Mouse (Mus musculus): ENCODE measurements at regions not wholly inside any gene's neighbourhood (a gene's known extent, or its start where the extent isn't known, plus 50 kb on each side); places are given as distances from the start of the nearest gene placed in this dataset.

- Histone ChIP-seq H3K4me2 (ENCODE audit: low read depth, low read length) (no peak overlapping the region), H3K9me3 (replicated peaks; ENCODE audit: control insufficient read depth, low read length) (no peaks in the 10 kb centered on the region), H3K27ac (ENCODE audit: low read length) (no peak overlapping the region), H3K4me1 (ENCODE audit: control insufficient read depth, insufficient read depth, low read length) (no peaks in the 10 kb centered on the region), H3K27me3 (ENCODE audit: control insufficient read depth, insufficient read depth, low read length) (no peaks in the 10 kb centered on the region), H3K4me3 (ENCODE audit: low read length) (no peak overlapping the region), H3K9ac (ENCODE audit: low read length) (no peak overlapping the region), H3K36me3 (ENCODE audit: control insufficient read depth, insufficient read depth) (no peaks in the 10 kb centered on the region)
- WGBS: 75% methylated on average over 6 of the region's 6 CpGs
- no peak for ATAC-seq (replicated peaks; ENCODE audit: extremely low read depth, insufficient read depth, low FRiP score)
Measured at GRCm38 (mm10) chr1:76137701-76138100, 591.6 kb downstream of the Slc4a3 start.

GRCm38 (mm10) chr1:76143516-76143915 is 597.5 kb downstream of the Slc4a3 start:
- no peak for ATAC-seq (replicated peaks; ENCODE audit: extremely low read depth, insufficient read depth, low FRiP score)
- no peak overlapping the region for H3K4me2 ChIP-seq (ENCODE audit: low read depth, low read length)
- H3K9me3 ChIP-seq (replicated peaks; ENCODE audit: control insufficient read depth, low read length): no peaks in the 10 kb centered on the region
- H3K36me3 ChIP-seq (ENCODE audit: control insufficient read depth, insufficient read depth): no peaks in the 10 kb centered on the region
- no peak overlapping the region for H3K4me3 ChIP-seq (ENCODE audit: low read length)
- no peak overlapping the region for H3K9ac ChIP-seq (ENCODE audit: low read length)
- H3K27me3 ChIP-seq (ENCODE audit: control insufficient read depth, insufficient read depth, low read length): no peaks in the 10 kb centered on the region
- no peaks in the 10 kb centered on the region for H3K4me1 ChIP-seq (ENCODE audit: control insufficient read depth, insufficient read depth, low read length)
- 76% methylated on average over 5 of the region's 5 CpGs for WGBS
- no peak overlapping the region for H3K27ac ChIP-seq (ENCODE audit: low read length)

GRCm38 (mm10) chr1:76148963-76149362 is 602.9 kb downstream of the Slc4a3 start:
- Histone ChIP-seq H3K4me3 (ENCODE audit: low read length) (no peak overlapping the region), H3K27ac (ENCODE audit: low read length) (no peak overlapping the region), H3K36me3 (ENCODE audit: control insufficient read depth, insufficient read depth) (no peaks in the 10 kb centered on the region), H3K4me2 (ENCODE audit: low read depth, low read length) (no peak overlapping the region), H3K9me3 (replicated peaks; ENCODE audit: control insufficient read depth, low read length) (peaks cover 4% of the 10 kb centered on the region; the same call in 1 of the 2 replicates), H3K4me1 (ENCODE audit: control insufficient read depth, insufficient read depth, low read length) (no peaks in the 10 kb centered on the region), H3K9ac (ENCODE audit: low read length) (no peak overlapping the region), H3K27me3 (ENCODE audit: control insufficient read depth, insufficient read depth, low read length) (no peaks in the 10 kb centered on the region)
- 78% methylated on average over 2 of the region's 2 CpGs for WGBS
- ATAC-seq (replicated peaks; ENCODE audit: extremely low read depth, insufficient read depth, low FRiP score): no peak

- H3K4me1 ChIP-seq (ENCODE audit: control insufficient read depth, insufficient read depth, low read length): no peaks in the 10 kb centered on the region
- ATAC-seq (replicated peaks; ENCODE audit: extremely low read depth, insufficient read depth, low FRiP score): no peak
- 78% methylated on average over 8 of the region's 8 CpGs for WGBS
Measured at GRCm38 (mm10) chr1:76156291-76156690, 610.2 kb downstream of the Slc4a3 start.

GRCm38 (mm10) chr1:76167486-76167885 is 621.4 kb downstream of the Slc4a3 start:
- no peak overlapping the region for H3K4me3 ChIP-seq (ENCODE audit: low read length)
- no peaks in the 10 kb centered on the region for H3K27me3 ChIP-seq (ENCODE audit: control insufficient read depth, insufficient read depth, low read length)
- H3K4me2 ChIP-seq (ENCODE audit: low read depth, low read length): no peak overlapping the region
- H3K36me3 ChIP-seq (ENCODE audit: control insufficient read depth, insufficient read depth): no peaks in the 10 kb centered on the region
- no peaks in the 10 kb centered on the region for H3K9me3 ChIP-seq (replicated peaks; ENCODE audit: control insufficient read depth, low read length)
- H3K27ac ChIP-seq (ENCODE audit: low read length): no peak overlapping the region
- no peaks in the 10 kb centered on the region for H3K4me1 ChIP-seq (ENCODE audit: control insufficient read depth, insufficient read depth, low read length)
- ATAC-seq (replicated peaks; ENCODE audit: extremely low read depth, insufficient read depth, low FRiP score): no peak
- WGBS: 43% methylated on average over 2 of the region's 2 CpGs
- H3K9ac ChIP-seq (ENCODE audit: low read length): no peak overlapping the region

More at GRCm38 (mm10) chr1:76156291-76156690, 610.2 kb downstream of the Slc4a3 start:
- no peaks in the 10 kb centered on the region for H3K9me3 ChIP-seq (replicated peaks; ENCODE audit: control insufficient read depth, low read length)
- H3K4me2 ChIP-seq (ENCODE audit: low read depth, low read length): no peak overlapping the region
- H3K36me3 ChIP-seq (ENCODE audit: control insufficient read depth, insufficient read depth): no peaks in the 10 kb centered on the region
- H3K9ac ChIP-seq (ENCODE audit: low read length): no peak overlapping the region
- no peak overlapping the region for H3K4me3 ChIP-seq (ENCODE audit: low read length)
- no peaks in the 10 kb centered on the region for H3K27me3 ChIP-seq (ENCODE audit: control insufficient read depth, insufficient read depth, low read length)
- no peak overlapping the region for H3K27ac ChIP-seq (ENCODE audit: low read length)

GRCm38 (mm10) chr1:76181181-76181580 is 635.1 kb downstream of the Slc4a3 start:
- Histone ChIP-seq H3K9ac (ENCODE audit: low read length) (no peak overlapping the region), H3K4me1 (ENCODE audit: control insufficient read depth, insufficient read depth, low read length) (0 out of 2 replicates have a peak, but pooled peaks cover 2% of the 10 kb centered on the region), H3K4me2 (ENCODE audit: low read depth, low read length) (no peak overlapping the region), H3K27me3 (ENCODE audit: control insufficient read depth, insufficient read depth, low read length) (no peaks in the 10 kb centered on the region), H3K27ac (ENCODE audit: low read length) (no peak overlapping the region), H3K36me3 (ENCODE audit: control insufficient read depth, insufficient read depth) (no peaks in the 10 kb centered on the region), H3K9me3 (replicated peaks; ENCODE audit: control insufficient read depth, low read length) (no peaks in the 10 kb centered on the region), H3K4me3 (ENCODE audit: low read length) (no peak overlapping the region)
- WGBS: 72% methylated on average over 3 of the region's 3 CpGs
- ATAC-seq (replicated peaks; ENCODE audit: extremely low read depth, insufficient read depth, low FRiP score): no peak

GRCm38 (mm10) chr1:76194844-76195243 is 648.8 kb downstream of the Slc4a3 start:
- H3K4me3 ChIP-seq (ENCODE audit: low read length): no peak overlapping the region
- no peaks in the 10 kb centered on the region for H3K36me3 ChIP-seq (ENCODE audit: control insufficient read depth, insufficient read depth)
- no peaks in the 10 kb centered on the region for H3K27me3 ChIP-seq (ENCODE audit: control insufficient read depth, insufficient read depth, low read length)
- no peak overlapping the region for H3K9ac ChIP-seq (ENCODE audit: low read length)
- no peak overlapping the region for H3K4me2 ChIP-seq (ENCODE audit: low read depth, low read length)
- 30% methylated on average over 4 of the region's 4 CpGs for WGBS
- no peaks in the 10 kb centered on the region for H3K9me3 ChIP-seq (replicated peaks; ENCODE audit: control insufficient read depth, low read length)
- H3K4me1 ChIP-seq (ENCODE audit: control insufficient read depth, insufficient read depth, low read length): peaks cover 14% of the 10 kb centered on the region
- ATAC-seq (replicated peaks; ENCODE audit: extremely low read depth, insufficient read depth, low FRiP score): peak; percentile 76; the same call in 1 of the 2 replicates
- H3K27ac ChIP-seq (ENCODE audit: low read length): peak overlapping the region; percentile 36

GRCm38 (mm10) chr1:76197651-76198050 is 651.6 kb downstream of the Slc4a3 start:
- Histone ChIP-seq H3K27ac (ENCODE audit: low read length) (no peak overlapping the region), H3K4me2 (ENCODE audit: low read depth, low read length) (no peak overlapping the region), H3K4me1 (ENCODE audit: control insufficient read depth, insufficient read depth, low read length) (peaks cover 14% of the 10 kb centered on the region), H3K9me3 (replicated peaks; ENCODE audit: control insufficient read depth, low read length) (no peaks in the 10 kb centered on the region), H3K9ac (ENCODE audit: low read length) (no peak overlapping the region), H3K27me3 (ENCODE audit: control insufficient read depth, insufficient read depth, low read length) (no peaks in the 10 kb centered on the region), H3K4me3 (ENCODE audit: low read length) (no peak overlapping the region), H3K36me3 (ENCODE audit: control insufficient read depth, insufficient read depth) (no peaks in the 10 kb centered on the region)
- ATAC-seq (replicated peaks; ENCODE audit: extremely low read depth, insufficient read depth, low FRiP score): no peak
- WGBS: 67% methylated on average over 3 of the region's 3 CpGs

- no peaks in the 10 kb centered on the region for H3K4me1 ChIP-seq (ENCODE audit: control insufficient read depth, insufficient read depth, low read length)
- no peak overlapping the region for H3K4me2 ChIP-seq (ENCODE audit: low read depth, low read length)
- H3K4me3 ChIP-seq (ENCODE audit: low read length): no peak overlapping the region
- no peaks in the 10 kb centered on the region for H3K9me3 ChIP-seq (replicated peaks; ENCODE audit: control insufficient read depth, low read length)
- ATAC-seq (replicated peaks; ENCODE audit: extremely low read depth, insufficient read depth, low FRiP score): no peak
- no peak overlapping the region for H3K9ac ChIP-seq (ENCODE audit: low read length)
- H3K27ac ChIP-seq (ENCODE audit: low read length): no peak overlapping the region
- H3K27me3 ChIP-seq (ENCODE audit: control insufficient read depth, insufficient read depth, low read length): no peaks in the 10 kb centered on the region
- H3K36me3 ChIP-seq (ENCODE audit: control insufficient read depth, insufficient read depth): no peaks in the 10 kb centered on the region
- 69% methylated on average over 3 of the region's 3 CpGs for whole genome bisulfite sequencing
Measured at GRCm38 (mm10) chr1:76200906-76201305, 654.8 kb downstream of the Slc4a3 start.

GRCm38 (mm10) chr1:76212486-76212885 is 666.4 kb downstream of the Slc4a3 start:
- Histone ChIP-seq H3K9me3 (replicated peaks; ENCODE audit: control insufficient read depth, low read length) (no peaks in the 10 kb centered on the region), H3K27me3 (ENCODE audit: control insufficient read depth, insufficient read depth, low read length) (no peaks in the 10 kb centered on the region)
- WGBS: 95% methylated on average over 5 of the region's 5 CpGs

More at GRCm38 (mm10) chr1:76212486-76212885, 666.4 kb downstream of the Slc4a3 start:
- H3K4me1 ChIP-seq (ENCODE audit: control insufficient read depth, insufficient read depth, low read length): no peaks in the 10 kb centered on the region
- no peak for ATAC-seq (replicated peaks; ENCODE audit: extremely low read depth, insufficient read depth, low FRiP score)
- H3K4me3 ChIP-seq (ENCODE audit: low read length): no peak overlapping the region
- no peak overlapping the region for H3K27ac ChIP-seq (ENCODE audit: low read length)
- no peak overlapping the region for H3K9ac ChIP-seq (ENCODE audit: low read length)
- no peaks in the 10 kb centered on the region for H3K36me3 ChIP-seq (ENCODE audit: control insufficient read depth, insufficient read depth)
- no peak overlapping the region for H3K4me2 ChIP-seq (ENCODE audit: low read depth, low read length)
